Mouse (Mus musculus) thymus, adult 2 months (tissue): ENCODE data around the gene Tcerg1l.

Experiments
- CTCF ChIP-seq: fragments of 200-500 bp; IDR thresholded peaks from 2 replicates; pipeline ENCODE4 v1.5.1; 2012; ENCODE audit warnings: mild to moderate bottlenecking, control low read depth, low read length, moderate library complexity, borderline replicate concordance; ENCODE audit not compliant: control insufficient read depth, poor library complexity, insufficient read depth; ENCODE audit errors: extremely low read depth
- POLR2A ChIP-seq: fragments of 200-500 bp; IDR thresholded peaks from 2 replicates; pipeline ENCODE4 v1.6.1; 2012; ENCODE audit warnings: mild to moderate bottlenecking, low read length, control low read depth, moderate library complexity; ENCODE audit not compliant: control insufficient read depth, poor library complexity, insufficient read depth; ENCODE audit errors: extremely low read depth

DNA sequence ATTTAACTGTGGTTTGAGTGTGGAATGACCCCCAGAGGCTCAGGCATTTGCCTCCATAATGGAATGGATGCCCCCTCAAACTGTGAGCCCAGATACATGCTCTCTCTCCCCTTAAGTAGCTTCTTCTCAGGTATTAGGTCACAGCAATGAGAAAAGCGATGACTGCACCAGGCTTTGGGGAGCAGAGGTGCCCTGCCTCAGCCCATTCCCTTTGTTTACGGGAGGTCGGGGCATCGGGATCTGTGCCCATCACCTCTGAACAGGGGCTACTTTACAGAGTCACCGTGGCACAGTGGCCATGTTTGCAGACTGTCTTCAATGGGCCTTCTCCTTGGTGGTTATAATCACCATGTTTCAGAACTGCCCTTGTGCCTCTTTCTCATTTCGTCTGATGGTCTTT, 7.6 kb downstream of the Tcerg1l start:
- no peak for TF ChIP-seq CTCF
- TF ChIP-seq POLR2A = no peak
